Mouse (Mus musculus): ENCODE measurements around the gene Lst1. TPM values are rescaled to one million over a fixed set of nuclear protein-coding genes. Genes with fewer than 3 reads are reported as not detected.

Gene Lst1
- polyA plus RNA-seq, 1 experiment from 2014 or later, result 9.5 TPM

Small RNA genes within 50 kb of the gene (microRNA-seq; reads per million reads assigned to microRNA genes)
- not detected for gene Mir6973a
- not detected for gene Mir6974

Other genes starting within 250 kb of the Lst1 start
- gene Hspa1b, start 229.2 kb downstream of the Lst1 start, polyA plus RNA-seq (2014; fragmentation: Nextera tagmentation; extraction: Ambion mirVana), result 0.09 and 0.19 TPM in 2 replicates
- 0.55 TPM in 1 of 2 replicates, not detected in the other for gene Gm20481, start 218.5 kb downstream of the Lst1 start, polyA plus RNA-seq (2014; fragmentation: Nextera tagmentation; extraction: Ambion mirVana)
- 2.3 and 2.9 TPM in 2 replicates for gene Hspa1a, start 216.3 kb downstream of the Lst1 start, polyA plus RNA-seq (2014; fragmentation: Nextera tagmentation; extraction: Ambion mirVana)
- 2.2 and 2.7 TPM in 2 replicates for gene Hspa1l, start 215.7 kb downstream of the Lst1 start, polyA plus RNA-seq (2014; fragmentation: Nextera tagmentation; extraction: Ambion mirVana)
- 132 and 136 TPM in 2 replicates for gene Lsm2, start 206.6 kb downstream of the Lst1 start, polyA plus RNA-seq (2014; fragmentation: Nextera tagmentation; extraction: Ambion mirVana)
- 41.7 and 42.9 TPM in 2 replicates for gene Vars, start 187.5 kb downstream of the Lst1 start, polyA plus RNA-seq (2014; fragmentation: Nextera tagmentation; extraction: Ambion mirVana)
- gene Vwa7, start 171.9 kb downstream of the Lst1 start, polyA plus RNA-seq (2014; fragmentation: Nextera tagmentation; extraction: Ambion mirVana), result 0.28 and 0.42 TPM in 2 replicates
- gene Sapcd1, start 160.4 kb downstream of the Lst1 start, polyA plus RNA-seq (2014; fragmentation: Nextera tagmentation; extraction: Ambion mirVana), result 1.5 and 2.2 TPM in 2 replicates
- gene Msh5, start 141.7 kb downstream of the Lst1 start, polyA plus RNA-seq (2014; fragmentation: Nextera tagmentation; extraction: Ambion mirVana), result 2.6 and 3.5 TPM in 2 replicates
- gene Clic1, start 138.5 kb downstream of the Lst1 start, polyA plus RNA-seq (2014; fragmentation: Nextera tagmentation; extraction: Ambion mirVana), result 108 TPM in 2 replicates
- gene Ddah2, start 129.4 kb downstream of the Lst1 start, polyA plus RNA-seq (2014; fragmentation: Nextera tagmentation; extraction: Ambion mirVana), result 186 and 222 TPM in 2 replicates
- gene Ly6g6c, start 123.1 kb downstream of the Lst1 start, polyA plus RNA-seq (2014; fragmentation: Nextera tagmentation; extraction: Ambion mirVana), result not detected in 2 replicates
- gene Mpig6b, start 122.3 kb downstream of the Lst1 start, polyA plus RNA-seq (2014; fragmentation: Nextera tagmentation; extraction: Ambion mirVana), result 0.54 and 0.73 TPM in 2 replicates
- 0.32 TPM in 1 of 2 replicates, not detected in the other for gene Ly6g6e, start 111.5 kb downstream of the Lst1 start, polyA plus RNA-seq (2014; fragmentation: Nextera tagmentation; extraction: Ambion mirVana)
- 1.9 and 2.6 TPM in 2 replicates for gene Ly6g6d, start 110.4 kb downstream of the Lst1 start, polyA plus RNA-seq (2014; fragmentation: Nextera tagmentation; extraction: Ambion mirVana)
- gene Ly6g6f, start 102.8 kb downstream of the Lst1 start, polyA plus RNA-seq (2014; fragmentation: Nextera tagmentation; extraction: Ambion mirVana), result not detected in 2 replicates
- 61.9 and 64.5 TPM in 2 replicates for gene Abhd16a, start 99.2 kb downstream of the Lst1 start, polyA plus RNA-seq (2014; fragmentation: Nextera tagmentation; extraction: Ambion mirVana)
- 0.59 TPM in 1 of 2 replicates, not detected in the other for gene Ly6g5c, start 80.2 kb downstream of the Lst1 start, polyA plus RNA-seq (2014; fragmentation: Nextera tagmentation; extraction: Ambion mirVana)
- gene Ly6g5b, start 73.0 kb downstream of the Lst1 start, polyA plus RNA-seq (2014; fragmentation: Nextera tagmentation; extraction: Ambion mirVana), result 0.28 TPM in 1 of 2 replicates, not detected in the other
- gene Gpank1, start 67.0 kb downstream of the Lst1 start, polyA plus RNA-seq (2014; fragmentation: Nextera tagmentation; extraction: Ambion mirVana), result 10.0 and 11.4 TPM in 2 replicates
- gene Csnk2b, start 66.4 kb downstream of the Lst1 start, polyA plus RNA-seq (2014; fragmentation: Nextera tagmentation; extraction: Ambion mirVana), result 219 and 234 TPM in 2 replicates
- 8.7 and 10.1 TPM in 2 replicates for gene D17H6S53E, start 62.1 kb downstream of the Lst1 start, polyA plus RNA-seq (2014; fragmentation: Nextera tagmentation; extraction: Ambion mirVana)
- gene Apom, start 56.4 kb downstream of the Lst1 start, polyA plus RNA-seq (2014; fragmentation: Nextera tagmentation; extraction: Ambion mirVana), result 0.34 TPM in 1 of 2 replicates, not detected in the other
- 63.3 and 68.6 TPM in 2 replicates for gene Bag6, start 53.3 kb downstream of the Lst1 start, polyA plus RNA-seq (2014; fragmentation: Nextera tagmentation; extraction: Ambion mirVana)
- 81.9 and 138 TPM in 2 replicates for gene Prrc2a, start 23.5 kb downstream of the Lst1 start, polyA plus RNA-seq (2014; fragmentation: Nextera tagmentation; extraction: Ambion mirVana)
- 7.4 and 9.4 TPM in 2 replicates for gene Aif1, start 12.4 kb downstream of the Lst1 start, polyA plus RNA-seq (2014; fragmentation: Nextera tagmentation; extraction: Ambion mirVana)
- gene Ltb, start 6.0 kb upstream of the Lst1 start, polyA plus RNA-seq (2014; fragmentation: Nextera tagmentation; extraction: Ambion mirVana), result 0.40 and 0.61 TPM in 2 replicates
- not detected in 2 replicates for gene Tnf, start 13.6 kb upstream of the Lst1 start, polyA plus RNA-seq (2014; fragmentation: Nextera tagmentation; extraction: Ambion mirVana)
- gene Lta, start 16.9 kb upstream of the Lst1 start, polyA plus RNA-seq (2014; fragmentation: Nextera tagmentation; extraction: Ambion mirVana), result not detected in 2 replicates
- 0.69 TPM in 1 of 2 replicates, not detected in the other for gene Gm16181, start 32.4 kb upstream of the Lst1 start, polyA plus RNA-seq (2014; fragmentation: Nextera tagmentation; extraction: Ambion mirVana)
- gene Atp6v1g2, start 45.2 kb upstream of the Lst1 start, polyA plus RNA-seq (2014; fragmentation: Nextera tagmentation; extraction: Ambion mirVana), result 10.7 and 14.3 TPM in 2 replicates
- gene Nfkbil1, start 47.4 kb upstream of the Lst1 start, polyA plus RNA-seq (2014; fragmentation: Nextera tagmentation; extraction: Ambion mirVana), result 3.1 and 4.2 TPM in 2 replicates
- 237 and 246 TPM in 2 replicates for gene Ddx39b, start 53.3 kb upstream of the Lst1 start, polyA plus RNA-seq (2014; fragmentation: Nextera tagmentation; extraction: Ambion mirVana)
- gene H2-D1, start 74.3 kb upstream of the Lst1 start, polyA plus RNA-seq (2014; fragmentation: Nextera tagmentation; extraction: Ambion mirVana), result 52.4 and 59.8 TPM in 2 replicates
- 0.08 TPM in 1 of 2 replicates, not detected in the other for gene H2-Q1, start 132.0 kb upstream of the Lst1 start, polyA plus RNA-seq (2014; fragmentation: Nextera tagmentation; extraction: Ambion mirVana)
- gene H2-Q2, start 153.8 kb upstream of the Lst1 start, polyA plus RNA-seq (2014; fragmentation: Nextera tagmentation; extraction: Ambion mirVana), result 1.4 and 1.6 TPM in 2 replicates
- 1.7 and 2.1 TPM in 2 replicates for gene H2-Q4, start 191.2 kb upstream of the Lst1 start, polyA plus RNA-seq (2014; fragmentation: Nextera tagmentation; extraction: Ambion mirVana)
- gene H2-Q6, start 236.4 kb upstream of the Lst1 start, polyA plus RNA-seq (2014; fragmentation: Nextera tagmentation; extraction: Ambion mirVana), result 0.09 and 0.22 TPM in 2 replicates